Mouse (Mus musculus): ENCODE data around the gene Gm4305.
"Not testable (repeated sequence)": the region's sequence is repeated elsewhere in the genome, so short reads cannot be mapped to it uniquely, and the experiment has no call there.

The Gm4305 gene

DNA sequence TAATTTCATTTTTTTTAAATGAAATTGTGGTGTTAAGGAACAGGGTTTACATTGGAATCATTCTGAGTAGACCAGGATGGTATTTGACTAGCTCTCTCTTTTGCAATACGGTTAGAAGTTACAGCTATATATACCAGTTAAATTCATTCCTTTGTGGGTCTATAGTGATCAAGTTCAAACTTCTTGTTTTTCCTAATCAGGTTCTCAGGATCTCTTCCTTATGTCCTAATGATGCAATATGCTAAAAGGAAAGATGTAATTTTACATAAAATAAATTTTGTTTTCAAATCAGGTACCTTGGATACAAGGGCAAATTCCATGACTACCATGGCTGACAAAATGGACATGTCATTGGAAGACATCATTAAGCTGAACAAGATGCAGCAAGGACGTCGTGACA is at the start of gene Gm4305:
Gene Gm4305, plus strand, starts transcription at position 301 of the 400 bp plus-strand sequence.
- DNase-seq (ENCODE audit: low read depth, low spot score), result not testable (repeated sequence)

DNA sequence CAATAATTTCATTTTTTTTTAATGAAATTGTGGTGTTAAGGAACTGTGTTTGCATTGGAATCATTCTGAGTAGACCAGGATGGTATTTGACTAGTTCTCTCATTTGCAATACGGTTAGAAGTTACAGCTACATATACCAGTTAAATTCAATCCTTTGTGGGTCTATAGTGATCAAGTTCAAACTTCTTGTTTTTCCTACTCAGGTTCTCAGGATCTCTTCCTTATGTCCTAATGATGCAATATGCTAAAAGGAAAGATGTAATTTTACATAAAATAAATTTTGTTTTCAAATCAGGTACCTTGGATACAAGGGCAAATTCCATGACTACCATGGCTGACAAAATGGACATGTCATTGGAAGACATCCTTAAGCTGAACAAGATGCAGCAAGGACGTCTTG is 15.5 kb upstream of the Gm4305 start, which contains the start of gene Gm4301:
Gene Gm4301, plus strand, starts transcription at position 301 of the 400 bp plus-strand sequence.
- DNase-seq (ENCODE audit: low read depth, low spot score), result not testable (repeated sequence)

DNA sequence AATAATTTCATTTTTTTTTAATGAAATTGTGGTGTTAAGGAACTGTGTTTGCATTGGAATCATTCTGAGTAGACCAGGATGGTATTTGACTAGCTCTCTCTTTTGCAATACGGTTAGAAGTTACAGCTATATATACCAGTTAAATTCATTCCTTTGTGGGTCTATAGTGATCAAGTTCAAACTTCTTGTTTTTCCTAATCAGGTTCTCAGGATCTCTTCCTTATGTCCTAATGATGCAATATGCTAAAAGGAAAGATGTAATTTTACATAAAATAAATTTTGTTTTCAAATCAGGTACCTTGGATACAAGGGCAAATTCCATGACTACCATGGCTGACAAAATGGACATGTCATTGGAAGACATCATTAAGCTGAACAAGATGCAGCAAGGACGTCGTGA is 10.4 kb upstream of the Gm4305 start, which contains the start of gene Gm4302:
Gene Gm4302, plus strand, starts transcription at position 301 of the 400 bp plus-strand sequence.
- not testable (repeated sequence) for DNase-seq (ENCODE audit: low read depth, low spot score)

DNA sequence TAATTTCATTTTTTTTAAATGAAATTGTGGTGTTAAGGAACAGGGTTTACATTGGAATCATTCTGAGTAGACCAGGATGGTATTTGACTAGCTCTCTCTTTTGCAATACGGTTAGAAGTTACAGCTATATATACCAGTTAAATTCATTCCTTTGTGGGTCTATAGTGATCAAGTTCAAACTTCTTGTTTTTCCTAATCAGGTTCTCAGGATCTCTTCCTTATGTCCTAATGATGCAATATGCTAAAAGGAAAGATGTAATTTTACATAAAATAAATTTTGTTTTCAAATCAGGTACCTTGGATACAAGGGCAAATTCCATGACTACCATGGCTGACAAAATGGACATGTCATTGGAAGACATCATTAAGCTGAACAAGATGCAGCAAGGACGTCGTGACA is 5.2 kb upstream of the Gm4305 start, which contains the start of gene Gm4303:
Gene Gm4303, plus strand, starts transcription at position 301 of the 400 bp plus-strand sequence.
- not testable (repeated sequence) for DNase-seq (ENCODE audit: low read depth, low spot score)

DNA sequence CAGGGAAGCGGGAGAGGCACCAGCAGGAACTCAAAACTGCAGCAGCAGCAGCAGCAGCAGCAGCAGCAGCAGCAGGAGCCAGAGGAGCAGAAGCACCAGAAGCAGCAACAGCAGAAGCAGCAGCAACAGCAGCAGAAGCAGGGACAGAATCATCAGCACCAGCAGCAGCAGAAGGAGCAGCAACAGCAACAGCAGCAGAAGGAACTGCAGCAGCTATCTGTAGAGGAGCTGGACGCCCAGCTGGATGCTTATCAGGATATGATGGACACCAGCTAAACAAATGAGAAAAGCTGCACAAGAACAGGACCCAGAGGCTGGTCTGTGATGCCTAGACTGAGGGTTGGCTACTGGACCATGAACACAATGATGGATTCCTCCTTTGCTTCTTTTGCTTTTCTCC is 5.9 kb downstream of the Gm4305 start:
- DNase-seq (ENCODE audit: low read depth, low spot score), result not testable (repeated sequence)

- DNase-seq (ENCODE audit: low read depth, low spot score), result not testable (repeated sequence)
Observed at GRCm38 (mm10) chr10:100361038-100361437, 10.1 kb downstream of the Gm4305 start, which contains the start of gene Gm4307. Gene Gm4307 (plus strand): TSS chr10:100361338.

- not testable (repeated sequence) for DNase-seq (ENCODE audit: low read depth, low spot score)
Observed at GRCm38 (mm10) chr10:100382460-100382859, 31.6 kb downstream of the Gm4305 start, which contains the start of gene Gm4312. Gene Gm4312 (minus strand): TSS chr10:100382560.
